Mouse (Mus musculus) hindbrain, embryonic 10.5 days (tissue): ENCODE results near the gene 4930523C07Rik. TPM values are rescaled to one million over a fixed set of nuclear protein-coding genes. Genes with fewer than 3 reads are reported as not detected.
A peak's percentile ranks its signal among the peaks of the same experiment; 100 is the strongest.

Experiments used
- DNase-seq: peaks from one replicate; pipeline ENCODE4 v3.0.0-alpha.2; 2017; ENCODE audit warnings: low spot score
- H3K27ac ChIP-seq: fragments of 300-500 bp; sonication (generic); 2 replicates; pipeline ENCODE4 v1.5.1; 2016; ENCODE audit warnings: mild to moderate bottlenecking, moderate library complexity
- H3K27me3 ChIP-seq: fragments of 300-500 bp; sonication (generic); 2 replicates; pipeline ENCODE4 v1.6.1; 2016; ENCODE audit warnings: mild to moderate bottlenecking; ENCODE audit not compliant: poor library complexity, insufficient read depth, severe bottlenecking
- H3K36me3 ChIP-seq: fragments of 300-500 bp; sonication (generic); 2 replicates; pipeline ENCODE4 v1.6.1; 2016; ENCODE audit warnings: mild to moderate bottlenecking, moderate library complexity
- H3K4me1 ChIP-seq: fragments of 300-500 bp; sonication (generic); replicated peaks from 2 replicates; pipeline ENCODE4 v1.6.1; 2016; ENCODE audit warnings: mild to moderate bottlenecking
- H3K4me3 ChIP-seq: fragments of 300-500 bp; sonication (generic); 2 replicates; pipeline ENCODE4 v1.5.1; 2016; ENCODE audit warnings: mild to moderate bottlenecking, moderate library complexity
- H3K9me3 ChIP-seq: fragments of 300-500 bp; sonication (generic); 2 replicates; pipeline ENCODE4 v1.6.1; 2016; ENCODE audit warnings: mild to moderate bottlenecking, moderate library complexity
- WGBS: fragments of 180-500 bp; shearing (Covaris S2); methylation state at CpG from one replicate; pipeline ENCODE4 v1.1.7; 2016; 5-methylcytosine and 5-hydroxymethylcytosine counted together
- polyA plus RNA-seq: library from polyadenylated mRNA; unstranded; fragments of >200 nt; fragmentation: Nextera tagmentation; extraction: Ambion mirVana; gene quantifications from 2 replicates; pipeline ENCODE4 v1.2.1, GENCODE M21; 2016

The 4930523C07Rik gene
- polyA plus RNA-seq, 1 experiment from 2014 or later = 1.7 TPM

DNA sequence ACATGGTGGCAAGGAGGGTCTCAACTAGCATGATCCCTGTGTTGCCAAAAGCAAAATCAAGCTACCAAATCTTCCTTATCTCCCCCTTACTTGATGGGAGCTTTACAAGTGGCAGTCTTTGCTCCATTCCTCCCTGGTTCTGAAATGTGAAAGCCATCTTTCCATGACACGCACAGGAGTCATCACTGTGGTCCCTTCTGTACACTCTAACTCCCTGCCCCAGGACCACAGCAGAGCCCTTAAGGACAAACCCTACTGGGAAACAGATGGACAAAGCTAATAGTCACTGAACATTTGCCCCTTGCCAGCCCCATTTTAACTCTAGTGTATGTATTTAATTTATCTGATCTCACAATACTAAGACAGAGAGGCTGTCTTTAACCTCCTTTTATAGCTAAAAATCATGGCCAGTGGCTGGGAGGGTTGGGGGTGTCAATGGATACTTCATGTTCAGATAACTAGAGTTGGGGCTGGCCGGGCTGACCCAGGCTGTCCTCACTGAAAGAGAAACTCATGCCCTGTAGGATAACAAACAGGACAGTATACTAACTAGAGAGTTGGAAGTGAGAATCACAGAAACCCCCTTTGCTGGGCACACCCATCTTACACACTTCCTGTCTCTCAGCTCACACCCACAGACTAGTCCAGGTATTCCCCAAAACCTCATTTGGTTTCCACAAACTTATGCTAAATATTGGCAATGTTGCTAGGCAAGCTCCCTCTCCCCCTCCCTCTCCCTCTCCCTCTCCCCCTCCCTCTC, 8.6 kb downstream of the 4930523C07Rik start:
- Histone ChIP-seq H3K9me3 (no peaks in the 10 kb centered on the region), H3K36me3 (no peaks in the 10 kb centered on the region), H3K4me1 (no peaks in the 10 kb centered on the region), H3K27ac (no peak overlapping the region), H3K4me3 (no peak overlapping the region), H3K27me3 (no peaks in the 10 kb centered on the region)
- 84% methylated on average over 2 of the region's 2 CpGs for WGBS
- no peak for DNase-seq

DNA sequence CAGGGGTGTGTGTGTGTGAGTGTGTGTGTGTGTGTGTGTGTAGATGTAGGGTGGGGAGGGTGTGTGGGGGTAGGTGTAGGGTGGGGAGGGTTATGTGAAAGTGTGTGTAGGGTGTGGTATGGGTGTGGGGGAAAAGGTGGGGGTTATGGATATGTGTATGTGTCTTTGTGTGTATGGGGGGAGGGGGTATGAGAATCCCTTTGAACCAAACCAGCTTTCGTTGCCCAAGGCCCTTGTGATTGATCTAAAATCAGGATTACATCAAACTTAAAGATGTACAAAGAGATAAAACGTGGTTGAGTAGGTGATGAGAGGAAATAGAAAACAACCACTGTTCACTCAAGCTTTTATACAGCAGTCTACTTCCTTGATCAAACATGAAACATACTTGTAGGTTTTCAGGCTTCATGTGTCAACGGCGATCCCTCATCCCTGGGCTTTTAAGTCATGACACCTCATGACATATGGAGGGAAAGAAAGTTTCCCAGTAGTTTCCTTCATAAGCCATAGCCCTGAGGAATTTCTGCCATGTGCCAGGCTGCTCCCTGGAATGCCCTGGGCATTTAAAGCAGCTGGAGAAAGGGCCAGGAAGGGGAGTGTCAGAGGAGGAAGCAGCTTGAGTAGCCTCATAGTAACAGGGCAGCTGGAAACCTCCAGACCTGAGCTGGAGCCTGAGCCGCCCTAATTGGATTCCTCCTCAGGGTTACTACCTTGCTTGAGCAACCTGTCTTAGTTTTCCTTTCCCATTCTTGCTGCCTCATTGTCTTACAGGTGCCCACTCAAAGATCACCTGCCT, 9.5 kb downstream of the 4930523C07Rik start:
- H3K27ac ChIP-seq = no peak overlapping the region
- H3K36me3 ChIP-seq = no peaks in the 10 kb centered on the region
- no peak for DNase-seq
- H3K4me3 ChIP-seq = no peak overlapping the region
- WGBS = 80% methylated on average over 5 of the region's 5 CpGs
- no peaks in the 10 kb centered on the region for H3K27me3 ChIP-seq
- H3K9me3 ChIP-seq = no peaks in the 10 kb centered on the region
- no peaks in the 10 kb centered on the region for H3K4me1 ChIP-seq

DNA sequence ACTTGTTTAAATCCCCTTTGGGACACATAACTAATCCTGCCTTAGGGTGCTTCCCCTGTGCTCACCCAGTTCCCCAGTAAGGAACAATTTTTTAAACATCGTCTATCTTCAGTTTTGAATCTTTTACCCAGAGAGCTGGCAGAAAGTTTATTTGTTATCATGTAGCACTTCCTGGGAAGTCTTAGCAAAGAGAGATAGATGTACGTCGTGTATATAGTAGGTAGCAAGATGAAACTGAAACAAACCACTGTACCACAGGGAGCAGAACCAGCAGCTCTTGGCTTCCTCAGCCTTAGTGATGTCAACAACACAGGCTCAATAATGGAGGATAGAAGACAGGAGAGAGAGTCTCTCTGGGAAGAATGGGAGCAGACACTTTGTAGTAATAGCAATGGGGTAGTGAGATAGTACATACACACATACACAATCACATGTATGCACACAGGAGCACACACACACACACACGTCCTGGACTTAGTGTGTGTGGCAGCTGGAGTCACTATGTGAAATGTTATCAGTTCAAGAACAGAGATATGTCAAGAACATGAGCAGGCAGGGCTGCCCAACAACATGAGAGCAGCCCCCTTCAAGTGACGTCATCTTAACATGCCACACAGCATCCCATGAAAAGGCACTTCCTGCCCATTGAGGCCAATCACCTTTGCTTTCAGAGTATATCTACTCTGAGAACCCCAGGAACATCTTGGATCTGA, 10.3 kb downstream of the 4930523C07Rik start:
- DNase-seq = no peak
- no peak overlapping the region for H3K27ac ChIP-seq
- no peaks in the 10 kb centered on the region for H3K36me3 ChIP-seq
- 85% methylated on average over 5 of the region's 5 CpGs for WGBS
- no peaks in the 10 kb centered on the region for H3K9me3 ChIP-seq
- no peaks in the 10 kb centered on the region for H3K27me3 ChIP-seq
- no peak overlapping the region for H3K4me3 ChIP-seq
- H3K4me1 ChIP-seq = no peaks in the 10 kb centered on the region

DNA sequence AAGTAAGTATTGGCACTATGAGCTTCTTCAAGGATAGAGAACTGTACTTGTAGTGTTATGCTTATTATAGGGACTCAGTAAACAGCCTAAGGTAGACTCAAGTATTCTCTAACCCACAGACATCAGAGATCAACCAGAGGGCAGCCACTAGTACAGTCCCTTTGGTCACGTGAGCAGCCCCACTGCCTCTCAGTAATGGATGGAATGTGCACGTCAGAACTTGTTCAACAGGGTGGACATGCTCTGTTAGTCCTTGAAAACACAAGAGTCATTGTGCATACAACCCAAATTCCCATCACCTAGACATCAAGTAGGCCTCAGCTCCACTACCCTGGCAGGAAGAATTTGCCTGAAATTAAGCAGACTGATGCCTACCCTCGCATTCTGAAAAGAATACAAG, 13.5 kb downstream of the 4930523C07Rik start:
- Histone ChIP-seq H3K4me3 (no peak overlapping the region), H3K36me3 (no peaks in the 10 kb centered on the region), H3K27me3 (no peaks in the 10 kb centered on the region), H3K4me1 (no peaks in the 10 kb centered on the region), H3K27ac (no peak overlapping the region), H3K9me3 (no peaks in the 10 kb centered on the region)
- no peak for DNase-seq
- 65% methylated on average over 3 of the region's 3 CpGs for WGBS

DNA sequence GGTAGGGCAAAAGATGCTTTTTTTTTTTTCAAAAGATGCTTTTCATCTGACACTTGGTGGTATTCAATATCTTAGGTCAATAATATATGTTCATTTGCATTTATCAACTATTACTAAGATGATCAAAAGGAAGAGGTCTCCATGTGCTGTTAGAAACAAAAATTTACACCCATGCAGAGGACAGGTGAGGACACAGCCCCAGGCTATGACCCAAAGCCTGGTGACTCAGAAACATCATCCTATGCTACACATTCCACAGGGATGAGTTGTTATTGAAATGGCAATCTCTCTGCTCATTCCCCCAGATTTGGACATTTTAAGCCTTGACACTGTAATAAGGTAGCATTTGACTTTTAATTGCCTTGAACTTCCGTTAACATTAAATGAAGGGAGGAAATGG, 15.7 kb downstream of the 4930523C07Rik start:
- no peaks in the 10 kb centered on the region for H3K9me3 ChIP-seq
- 88% methylated on average over 1 of the region's 1 CpGs for WGBS
- no peak for DNase-seq

DNA sequence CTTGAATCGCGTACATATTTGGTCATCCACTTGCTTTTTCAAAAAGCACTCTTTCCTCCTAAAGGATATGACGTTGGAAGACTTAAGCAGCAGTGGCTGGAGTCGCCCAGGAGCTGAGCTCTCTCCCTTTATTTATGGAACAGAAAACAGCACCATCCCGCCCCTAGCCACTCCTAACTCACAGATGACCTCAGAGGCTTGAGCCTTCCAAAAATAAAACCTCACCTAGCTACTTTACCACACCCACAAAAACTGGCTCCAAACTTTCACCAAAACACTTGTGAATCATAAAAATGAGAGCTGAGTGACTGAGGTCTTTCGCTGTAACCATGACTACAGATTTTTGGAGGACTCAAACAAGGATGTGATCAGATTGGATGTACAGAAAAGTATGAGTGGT, 16.4 kb downstream of the 4930523C07Rik start:
- no peak overlapping the region for H3K4me3 ChIP-seq
- H3K9me3 ChIP-seq = no peaks in the 10 kb centered on the region
- no peak overlapping the region for H3K27ac ChIP-seq
- H3K27me3 ChIP-seq = no peaks in the 10 kb centered on the region
- H3K36me3 ChIP-seq = no peaks in the 10 kb centered on the region
- no peaks in the 10 kb centered on the region for H3K4me1 ChIP-seq
- no peak for DNase-seq
- 77% methylated on average over 6 of the region's 6 CpGs for WGBS

More for the DNA sequence above, 15.7 kb downstream of the 4930523C07Rik start:
- Histone ChIP-seq H3K27me3 (no peaks in the 10 kb centered on the region), H3K4me3 (no peak overlapping the region), H3K27ac (no peak overlapping the region), H3K4me1 (no peaks in the 10 kb centered on the region), H3K36me3 (no peaks in the 10 kb centered on the region)

DNA sequence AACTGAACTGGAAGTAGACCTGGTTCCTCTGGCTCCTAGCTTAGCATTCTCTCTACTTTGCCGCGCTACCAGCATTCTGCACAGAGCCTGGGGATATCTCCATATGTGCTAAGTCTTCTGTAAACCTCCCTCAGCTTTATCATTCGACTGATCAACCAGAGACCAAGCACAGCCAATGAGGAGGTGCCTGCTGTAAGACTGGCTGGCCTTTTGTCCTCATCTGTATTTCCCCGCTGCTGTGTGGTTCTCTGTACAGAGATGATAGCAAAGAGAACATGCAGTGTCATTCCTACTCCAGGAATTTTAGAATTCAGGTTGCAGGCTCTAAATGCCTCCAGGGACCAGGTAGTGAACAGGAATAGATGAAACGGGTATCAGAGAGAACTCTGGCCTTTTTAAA, 17.1 kb downstream of the 4930523C07Rik start:
- H3K27ac ChIP-seq = no peak overlapping the region
- no peak for DNase-seq
- no peaks in the 10 kb centered on the region for H3K27me3 ChIP-seq
- H3K4me1 ChIP-seq = no peaks in the 10 kb centered on the region
- H3K9me3 ChIP-seq = no peaks in the 10 kb centered on the region
- no peaks in the 10 kb centered on the region for H3K36me3 ChIP-seq
- WGBS = 87% methylated on average over 5 of the region's 5 CpGs
- H3K4me3 ChIP-seq = no peak overlapping the region

DNA sequence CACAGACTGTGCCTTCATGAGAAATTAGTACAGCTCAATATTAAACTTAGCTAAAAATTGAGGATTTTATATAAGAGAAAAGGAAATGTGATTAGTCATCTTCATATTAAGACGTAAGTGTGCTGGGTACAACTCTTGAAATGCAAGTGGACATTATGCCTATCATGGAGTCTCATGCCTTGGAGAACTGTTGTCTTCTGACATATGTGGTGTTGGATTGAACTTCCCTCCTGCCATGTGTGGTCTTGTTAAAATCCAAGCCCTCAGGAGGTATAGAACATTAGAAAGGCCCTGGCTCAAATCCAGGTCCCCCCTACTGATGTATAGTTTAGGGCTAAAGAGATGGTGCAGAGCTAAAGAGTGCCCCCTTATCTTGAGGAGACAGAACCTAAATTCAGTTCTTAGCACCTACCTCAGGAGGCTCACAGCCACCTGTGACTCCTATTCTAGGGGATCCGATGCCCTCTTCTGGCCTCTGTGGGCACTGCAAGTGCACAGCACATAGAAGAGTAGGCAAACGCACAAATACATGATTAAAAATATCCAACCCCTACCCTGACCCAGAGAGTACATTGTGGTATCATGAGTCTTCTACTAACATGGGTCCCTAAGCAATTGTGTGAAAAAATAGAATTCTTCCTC, 17.7 kb downstream of the 4930523C07Rik start:
- Histone ChIP-seq H3K9me3 (peaks cover 3% of the 10 kb centered on the region; the same call in 1 of the 2 replicates), H3K36me3 (no peaks in the 10 kb centered on the region), H3K4me1 (no peaks in the 10 kb centered on the region), H3K27me3 (no peaks in the 10 kb centered on the region), H3K4me3 (no peak overlapping the region), H3K27ac (no peak overlapping the region)
- 51% methylated on average over 3 of the region's 3 CpGs for WGBS
- DNase-seq = peak; percentile 17

DNA sequence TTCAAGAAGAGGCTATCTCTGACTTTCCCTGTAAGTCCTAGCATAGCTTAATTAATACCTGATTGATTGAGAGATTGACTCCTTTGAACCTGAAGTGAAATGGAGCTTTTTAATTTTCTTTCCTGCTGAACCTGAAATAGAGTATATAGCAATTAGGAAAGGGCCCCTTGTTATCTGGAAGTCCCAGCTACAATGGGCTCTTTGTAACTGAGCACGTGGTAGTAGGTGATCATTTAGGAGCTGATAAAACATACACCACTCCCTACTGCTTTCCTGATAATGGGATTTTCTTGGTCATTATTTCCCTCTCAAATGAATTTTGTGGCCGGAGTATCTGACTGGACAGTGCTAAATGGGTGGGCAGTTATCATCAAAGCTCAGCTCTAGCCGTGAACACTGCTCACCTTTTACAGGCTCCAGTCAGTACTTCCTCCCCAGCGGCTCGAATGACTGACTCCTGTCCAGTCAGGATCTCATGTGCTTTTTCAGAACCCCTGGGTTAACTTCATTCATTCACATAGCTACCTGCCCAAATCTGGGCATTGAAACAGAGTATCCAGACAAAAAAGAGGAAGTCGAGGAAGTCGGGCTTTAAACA, 20.5 kb downstream of the 4930523C07Rik start:
- Histone ChIP-seq H3K27ac (no peak overlapping the region), H3K27me3 (no peaks in the 10 kb centered on the region), H3K9me3 (peaks cover 8% of the 10 kb centered on the region; the same call in 1 of the 2 replicates), H3K4me3 (no peak overlapping the region), H3K36me3 (no peaks in the 10 kb centered on the region), H3K4me1 (no peaks in the 10 kb centered on the region)
- DNase-seq = no peak
- WGBS = 82% methylated on average over 7 of the region's 7 CpGs

DNA sequence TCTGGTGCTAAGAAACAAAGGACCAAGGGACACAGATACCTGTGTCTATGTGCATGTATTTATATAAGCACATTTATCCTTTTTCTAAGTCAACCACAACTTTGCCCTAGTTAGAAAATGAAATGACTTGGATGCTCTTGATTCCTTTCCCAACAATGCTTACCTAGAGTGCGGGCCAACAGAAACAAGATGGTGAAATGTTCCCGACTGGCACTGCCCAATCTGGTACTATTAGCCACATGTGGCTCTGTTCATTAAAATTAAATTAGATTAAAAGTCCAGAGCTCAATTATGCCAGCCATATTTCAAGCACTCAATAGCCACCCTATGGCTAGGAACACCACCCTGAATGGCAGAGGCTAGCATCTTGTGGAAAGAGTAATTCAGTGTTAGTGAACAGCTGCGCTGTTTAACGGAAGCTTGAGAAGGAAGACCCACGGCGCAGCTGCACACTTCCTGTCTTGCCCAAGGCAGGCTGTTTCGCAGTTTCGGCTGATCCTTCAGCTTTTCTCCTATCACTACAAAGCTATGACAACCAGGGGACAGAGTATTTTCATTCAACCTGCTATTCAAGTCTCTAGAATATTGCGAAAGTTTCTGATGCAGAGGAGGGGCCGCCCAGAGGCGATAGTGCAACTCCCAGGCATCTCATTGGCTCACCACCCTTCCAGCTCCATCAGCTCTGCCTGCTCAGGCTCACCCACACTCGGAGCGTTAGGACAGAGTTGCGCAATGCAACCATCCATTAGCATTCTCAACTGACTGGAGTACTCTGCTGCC, 34.9 kb downstream of the 4930523C07Rik start:
- DNase-seq = no peak
- H3K9me3 ChIP-seq = no peaks in the 10 kb centered on the region
- no peak overlapping the region for H3K4me3 ChIP-seq
- no peaks in the 10 kb centered on the region for H3K4me1 ChIP-seq
- H3K27ac ChIP-seq = no peak overlapping the region
- H3K27me3 ChIP-seq = no peaks in the 10 kb centered on the region
- WGBS = 82% methylated on average over 14 of the region's 14 CpGs
- no peaks in the 10 kb centered on the region for H3K36me3 ChIP-seq

DNA sequence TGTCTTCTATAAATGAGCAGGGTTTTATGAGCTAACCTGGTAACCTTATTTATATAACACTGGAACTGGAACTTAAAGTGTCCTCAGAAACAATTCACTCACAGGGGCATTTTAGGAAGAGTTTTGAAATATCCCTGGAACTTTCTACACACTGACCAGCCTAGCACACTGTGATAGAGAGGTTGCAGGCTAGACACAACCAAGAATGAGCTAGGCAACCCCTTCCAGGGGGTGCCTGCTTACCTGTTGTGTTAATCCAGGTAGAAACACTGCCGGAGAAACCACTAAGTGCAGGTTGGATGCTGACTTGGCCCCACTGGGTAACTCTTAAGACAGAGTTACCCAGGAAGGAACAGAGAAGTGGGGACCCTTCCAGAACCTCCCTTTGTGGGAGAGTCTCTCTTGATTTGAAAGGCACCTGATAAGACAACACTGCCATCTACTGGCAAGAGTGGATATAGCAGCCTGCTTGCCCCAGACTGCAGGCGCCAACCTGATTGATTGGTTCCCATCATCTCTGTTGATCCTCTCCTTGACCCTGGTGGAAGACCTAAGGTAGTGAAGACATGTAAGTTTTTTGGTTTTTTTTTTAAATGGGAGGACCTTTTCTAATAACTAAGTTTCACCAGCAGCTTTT, 36.7 kb downstream of the 4930523C07Rik start:
- DNase-seq = peak; percentile 80
- no peak overlapping the region for H3K4me3 ChIP-seq
- no peaks in the 10 kb centered on the region for H3K9me3 ChIP-seq
- no peaks in the 10 kb centered on the region for H3K27me3 ChIP-seq
- WGBS = 28% methylated on average over 2 of the region's 2 CpGs
- no peak overlapping the region for H3K27ac ChIP-seq
- no peaks in the 10 kb centered on the region for H3K36me3 ChIP-seq
- no peaks in the 10 kb centered on the region for H3K4me1 ChIP-seq
